Mouse (Mus musculus) thymus, postnatal 4 days (tissue): ENCODE data around the gene Smyd4.

Experiments used
- DNase-seq: peaks from one replicate; pipeline ENCODE4 v3.0.0; 2021

The Smyd4 gene

DNA sequence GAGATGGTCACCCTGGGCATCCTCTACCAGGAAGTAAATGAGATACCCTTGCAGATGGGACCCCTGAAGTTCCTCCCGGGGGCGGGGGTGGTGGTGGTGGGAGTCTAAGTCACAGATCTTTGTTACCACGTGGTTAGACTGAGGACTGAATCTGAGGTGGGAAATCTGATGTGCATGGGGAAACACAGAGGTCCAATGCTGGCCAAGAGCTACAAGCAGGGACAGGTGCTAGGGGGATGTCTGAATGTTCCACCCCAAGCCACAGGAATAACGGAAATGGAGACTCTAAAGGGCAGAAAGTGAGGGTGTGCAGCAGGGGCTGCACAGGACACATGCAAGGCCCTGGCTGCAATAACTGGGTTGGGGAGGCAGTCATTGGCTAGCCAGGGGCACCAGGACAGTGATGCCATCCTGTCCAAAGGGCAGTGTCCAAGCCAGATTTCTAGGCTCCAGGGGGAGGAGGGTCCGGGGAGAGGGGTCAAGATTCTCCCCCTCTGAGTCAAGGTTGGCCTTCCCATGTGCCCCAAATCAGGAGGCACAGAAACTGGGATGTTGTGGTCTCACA, 72.7 kb downstream of the Smyd4 start:
- DNase-seq = no peak

DNA sequence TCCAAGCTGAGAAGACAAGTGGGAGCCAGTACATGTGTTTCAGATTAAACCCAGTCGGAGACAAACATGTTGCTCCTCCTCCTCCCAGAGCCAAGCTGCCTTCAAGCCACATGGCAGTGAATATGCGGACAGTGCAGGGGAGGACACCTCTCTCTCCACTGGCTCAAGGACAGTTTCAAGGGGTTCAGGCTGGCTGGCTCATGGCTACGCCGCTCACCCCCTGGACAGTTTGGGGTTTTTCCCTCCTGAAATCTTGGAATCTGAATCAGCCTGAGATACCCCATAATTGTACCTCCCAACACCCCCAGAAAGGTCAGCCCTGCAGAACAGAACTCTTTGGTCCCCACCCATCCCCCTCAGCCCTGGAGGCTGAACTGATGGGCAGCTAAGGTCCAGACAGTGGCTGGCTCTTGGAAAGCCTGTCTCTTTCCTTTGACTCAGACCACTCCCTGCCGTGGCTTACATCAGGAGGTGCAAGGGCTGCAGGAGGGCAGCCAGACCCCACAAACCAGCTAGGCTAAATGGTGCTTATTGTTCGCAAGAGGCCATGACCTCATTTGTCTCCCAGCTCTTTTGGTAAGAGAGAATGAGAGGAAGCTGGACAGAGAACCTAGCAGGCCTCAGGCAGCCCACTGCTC, 73.3 kb downstream of the Smyd4 start:
- no peak for DNase-seq

DNA sequence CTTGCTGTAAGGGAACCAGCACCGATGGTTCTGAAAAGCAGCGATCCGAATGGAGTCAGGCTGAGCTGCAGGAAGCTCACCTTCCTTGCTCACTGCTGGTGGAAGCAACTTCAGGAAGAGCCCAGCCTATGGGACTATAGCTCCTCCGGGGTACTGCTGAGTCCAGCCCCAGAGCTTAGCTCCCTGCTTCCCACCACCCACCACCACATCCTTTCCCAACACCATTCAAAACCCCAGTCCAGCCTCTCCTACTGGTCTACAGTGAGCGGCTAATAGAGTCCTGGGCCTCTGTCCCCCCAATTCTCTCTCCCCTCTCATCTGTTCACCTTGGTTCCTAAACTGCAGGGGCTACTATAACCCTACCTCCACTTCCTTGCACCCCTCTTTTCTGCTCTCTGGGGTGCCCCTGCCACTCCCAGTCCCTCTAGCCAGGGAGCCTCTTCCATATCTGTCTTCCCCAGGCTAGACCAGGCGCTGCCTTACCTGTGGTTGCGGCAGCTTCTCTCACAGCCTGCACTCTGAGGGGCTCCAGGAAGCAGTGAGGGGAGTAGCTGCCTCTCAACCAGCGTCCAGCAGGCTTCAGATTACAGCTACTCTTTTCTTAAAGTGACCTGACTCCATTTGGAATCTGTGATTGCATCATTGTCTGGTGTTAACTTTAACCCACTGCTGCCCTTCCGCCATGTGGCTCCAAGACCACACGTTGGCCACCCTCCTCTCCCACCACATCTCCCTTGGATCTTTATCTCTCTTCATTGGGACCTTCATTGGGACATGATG, 74.0 kb downstream of the Smyd4 start, which contains the start of gene Serpinf1:
TSS of gene Serpinf1 (minus strand) at position 689 of the 780 bp plus-strand sequence.
- DNase-seq = no peak

DNA sequence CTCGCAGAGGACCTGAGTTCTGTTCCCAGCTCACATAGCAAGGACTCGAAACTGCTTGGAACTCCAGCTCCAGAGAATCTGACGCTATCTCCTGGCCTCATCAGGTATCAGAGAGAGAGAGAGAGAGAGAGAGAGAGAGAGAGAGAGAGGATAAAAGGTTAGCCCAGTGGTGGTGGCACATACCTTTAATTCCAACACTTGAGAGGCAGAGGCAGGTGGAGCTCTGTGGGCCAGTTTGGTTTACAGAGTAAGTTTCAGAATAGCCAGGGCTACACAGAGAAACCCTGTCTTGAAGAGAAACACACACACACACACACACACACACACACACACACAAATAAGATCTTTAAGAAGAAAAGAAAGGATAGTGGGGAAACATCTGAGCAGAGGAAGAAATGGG, 74.9 kb downstream of the Smyd4 start:
- DNase-seq = no peak

DNA sequence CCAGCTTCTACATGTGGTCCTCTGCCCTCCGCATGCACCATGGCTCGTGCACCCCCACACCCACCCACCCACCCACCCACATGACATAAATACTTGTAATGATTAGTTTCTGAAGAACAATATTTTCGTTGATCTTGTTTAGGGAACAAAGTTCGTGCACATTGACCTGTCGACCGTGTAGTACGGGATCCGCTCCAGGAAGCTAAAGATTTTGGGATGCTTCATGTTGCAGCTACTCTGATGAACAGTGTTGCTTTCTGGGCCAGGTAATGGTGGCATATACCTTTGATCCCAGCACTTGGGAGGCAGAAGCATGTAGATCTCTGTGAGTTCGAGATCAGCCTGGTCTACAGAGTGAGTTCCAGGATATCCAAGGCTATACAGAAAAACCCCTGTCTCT, 75.8 kb downstream of the Smyd4 start:
- DNase-seq = no peak

DNA sequence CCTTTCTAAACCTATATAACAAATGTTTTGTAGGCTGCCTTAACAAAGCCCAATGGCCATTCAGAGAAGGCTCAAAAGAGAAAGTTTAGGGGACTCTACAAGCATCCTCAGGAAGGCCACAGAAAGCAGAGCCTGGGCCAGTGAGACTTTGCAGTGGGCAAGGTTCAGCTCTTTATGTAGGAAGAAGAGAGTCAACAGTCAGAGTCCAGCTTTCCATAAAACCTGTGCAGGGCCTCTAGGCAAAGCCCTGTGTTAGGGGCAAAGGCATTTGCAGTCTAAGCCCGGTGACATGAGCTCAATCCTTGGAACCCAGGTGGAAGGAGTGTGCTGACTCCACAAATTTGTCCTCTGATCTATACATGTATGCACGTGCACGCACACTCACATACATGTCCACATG, 76.2 kb downstream of the Smyd4 start:
- no peak for DNase-seq

DNA sequence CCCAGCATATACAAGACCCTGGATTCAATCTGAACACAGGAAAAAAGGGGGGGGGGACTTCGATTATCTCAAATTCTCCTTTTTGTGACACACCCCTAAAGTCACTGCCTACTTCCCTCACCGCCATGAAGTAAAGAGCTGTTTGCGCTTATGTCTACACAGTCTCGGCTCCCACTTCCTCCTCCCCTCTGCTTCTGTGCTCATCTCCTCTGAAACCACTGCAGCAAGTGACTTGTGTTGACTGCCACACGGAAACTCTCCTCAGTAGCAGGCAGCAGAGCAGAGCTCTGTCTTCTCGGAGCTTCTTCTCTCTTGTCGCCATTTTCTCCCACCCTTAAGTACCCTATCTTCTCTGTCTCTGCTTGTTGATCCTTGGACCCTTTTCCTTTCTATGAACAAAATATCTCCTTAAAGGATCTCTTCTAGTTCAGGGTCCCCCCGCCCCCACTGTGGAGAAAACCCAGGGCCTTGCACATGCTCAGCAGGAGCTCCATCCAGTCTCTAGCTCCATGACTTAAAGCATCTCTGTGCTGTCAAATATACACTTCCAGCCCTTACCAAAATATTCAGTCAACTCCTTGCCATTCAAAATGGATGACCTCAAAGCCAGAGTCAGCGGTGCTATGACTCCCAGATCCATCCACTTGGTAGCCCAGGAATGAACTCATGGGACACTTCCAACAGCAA, 80.9 kb downstream of the Smyd4 start:
- peak; percentile 63 for DNase-seq

DNA sequence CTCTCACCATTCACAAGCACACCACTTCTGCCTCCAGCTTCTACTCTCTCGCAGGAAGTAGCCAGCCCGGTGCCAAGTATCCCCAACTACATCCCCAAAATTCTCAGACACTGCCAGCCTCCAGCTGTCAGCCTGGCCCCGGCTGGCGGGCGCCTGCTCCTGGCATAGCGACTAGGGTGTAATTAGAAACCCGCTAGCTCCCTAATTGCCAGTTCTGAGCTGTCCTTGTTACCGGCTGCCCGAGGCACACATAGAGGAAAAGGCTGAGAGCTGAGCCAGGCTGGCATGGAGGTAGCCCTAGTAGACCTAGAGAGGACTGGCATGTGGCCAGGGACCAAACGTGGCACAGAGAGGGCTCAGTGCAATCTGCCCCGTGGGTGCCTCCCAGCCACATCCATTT, 83.1 kb downstream of the Smyd4 start:
- no peak for DNase-seq

DNA sequence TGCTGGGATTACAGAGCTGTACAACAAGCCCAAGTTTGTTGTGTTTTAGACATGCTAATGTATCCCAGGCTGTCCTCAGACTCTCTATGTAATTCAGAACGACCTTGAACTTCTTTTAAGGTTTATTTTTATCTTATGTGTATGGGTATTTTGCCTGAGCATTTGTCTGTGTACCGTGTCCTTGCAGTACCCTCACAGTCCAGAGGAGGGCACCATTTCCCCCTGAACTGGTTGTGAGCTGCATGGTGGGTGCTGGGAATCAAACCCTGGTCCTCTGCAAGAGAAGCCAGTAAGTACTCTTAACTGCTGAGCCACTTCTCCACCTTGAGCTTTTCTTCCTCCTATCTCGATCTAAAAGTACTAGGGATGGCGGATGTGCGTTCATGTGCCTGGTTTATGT, 85.9 kb downstream of the Smyd4 start:
- no peak for DNase-seq

DNA sequence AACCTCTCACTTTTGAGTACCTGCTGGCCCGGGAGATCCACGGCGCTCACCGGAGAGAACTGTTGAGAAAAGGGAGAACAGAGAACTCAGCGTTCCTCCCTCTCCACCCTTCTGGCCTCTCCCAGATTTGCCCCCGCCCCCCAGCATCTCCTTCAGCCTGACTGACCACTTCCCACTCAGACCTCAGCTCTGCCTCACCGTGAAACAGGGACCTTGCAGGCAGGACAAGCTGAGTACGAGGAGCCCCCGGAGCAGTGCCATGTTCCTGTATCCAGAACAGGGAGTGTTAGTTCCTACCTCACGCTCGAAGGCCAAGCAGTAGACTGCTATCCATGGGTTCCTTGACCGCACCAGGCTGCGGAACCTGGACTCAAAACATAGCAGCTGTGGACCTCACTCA, 90.0 kb downstream of the Smyd4 start:
- no peak for DNase-seq

DNA sequence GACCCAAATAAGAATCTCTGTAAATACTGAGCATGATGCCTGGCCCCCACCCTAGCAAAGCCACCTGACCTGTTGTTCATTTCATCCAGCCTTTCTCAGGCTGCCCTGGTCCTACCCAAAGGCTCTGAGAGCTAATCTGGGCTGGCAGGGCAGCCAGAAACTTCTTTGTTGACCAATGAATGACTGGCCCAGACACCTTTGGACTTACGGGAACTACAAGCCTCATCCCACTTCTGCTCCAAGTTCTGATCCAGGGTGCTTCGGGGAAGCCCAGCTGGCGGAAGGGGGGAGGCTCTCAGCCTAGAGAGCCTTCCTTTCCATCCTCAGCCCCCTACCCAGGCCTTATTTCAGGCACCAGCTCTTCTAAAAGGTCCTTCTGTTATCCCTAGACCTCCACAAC, 90.6 kb downstream of the Smyd4 start:
- DNase-seq = no peak

DNA sequence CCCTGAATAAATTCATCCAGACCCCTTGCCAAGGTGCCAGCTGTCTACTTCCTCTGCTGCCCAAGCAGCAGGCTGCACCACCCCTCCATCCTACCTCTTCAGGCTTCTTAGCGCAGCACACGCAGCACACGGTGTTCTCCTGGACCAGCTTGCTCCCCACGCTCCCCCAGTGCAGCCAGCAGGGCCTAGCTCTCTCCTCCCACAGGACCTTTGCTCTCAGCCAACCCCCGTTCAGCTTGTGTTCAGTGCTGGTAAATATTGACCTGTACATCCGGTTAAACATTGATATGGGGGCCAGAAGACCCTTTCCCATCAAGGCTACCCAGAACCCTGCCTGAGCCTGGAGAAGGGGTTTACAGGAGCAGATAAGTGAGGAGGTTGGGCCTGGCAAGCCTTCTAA, 91.1 kb downstream of the Smyd4 start, which contains the start of gene Serpinf2:
TSS of gene Serpinf2 (minus strand) at position 229 of the 400 bp plus-strand sequence.
- DNase-seq = no peak

DNA sequence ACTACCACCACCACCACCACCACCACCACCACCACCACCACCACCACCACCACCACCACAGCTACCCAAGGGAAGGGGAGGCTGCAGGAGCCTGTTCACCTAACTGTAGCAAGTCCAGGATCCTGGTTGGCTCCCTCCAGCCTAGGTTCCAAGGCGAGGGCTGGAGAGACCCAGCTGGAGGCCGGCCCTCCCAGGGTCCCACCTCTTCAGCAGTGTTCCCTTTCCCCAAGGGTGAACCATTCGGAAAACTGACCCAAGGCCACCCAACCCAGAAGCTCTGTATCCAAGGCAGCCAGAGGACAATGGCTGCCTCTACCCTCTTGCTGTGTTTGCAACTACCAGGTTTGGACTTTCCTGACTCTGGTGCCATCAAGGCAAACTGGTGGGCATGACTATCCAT, 91.7 kb downstream of the Smyd4 start:
- DNase-seq = no peak

DNA sequence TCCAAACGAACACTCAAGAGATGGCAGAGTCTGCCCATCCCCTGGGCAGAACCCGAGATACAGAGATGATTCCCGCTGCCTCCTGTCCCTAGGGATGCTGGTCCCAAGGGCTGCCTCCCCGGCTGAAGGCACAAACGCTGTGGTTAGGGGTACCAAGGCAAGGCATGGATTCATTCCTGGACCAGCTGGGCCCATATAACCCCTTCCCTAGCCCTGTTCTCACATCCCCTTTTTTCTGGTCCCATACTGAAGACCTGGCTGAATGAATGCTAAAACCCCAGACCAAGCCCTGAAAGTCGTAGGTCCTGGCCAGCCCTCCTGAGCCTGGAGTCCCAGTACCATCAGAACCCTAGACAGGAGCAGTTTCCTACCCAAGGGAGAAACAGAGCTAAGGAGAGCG, 92.8 kb downstream of the Smyd4 start:
- DNase-seq = no peak

DNA sequence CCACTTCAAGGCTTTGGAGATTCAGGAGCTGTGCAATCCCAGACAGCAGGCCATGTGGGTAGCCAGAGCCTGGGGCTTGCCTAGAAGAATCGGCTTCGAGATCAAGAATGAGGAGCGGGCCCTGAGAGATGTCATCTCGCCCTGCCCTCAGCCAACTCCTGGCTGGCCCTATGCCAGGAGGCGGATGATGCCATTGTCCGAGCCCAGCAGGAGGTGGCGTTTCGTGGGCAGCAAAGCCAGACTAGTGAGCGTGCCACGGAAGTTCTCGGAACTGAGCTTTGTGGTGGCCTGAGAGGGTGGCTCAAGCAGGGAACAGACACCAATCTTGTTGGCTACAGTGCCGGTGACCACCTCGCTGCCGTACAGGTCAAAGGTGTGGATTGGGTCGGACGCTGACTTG, 93.4 kb downstream of the Smyd4 start:
- no peak for DNase-seq

DNA sequence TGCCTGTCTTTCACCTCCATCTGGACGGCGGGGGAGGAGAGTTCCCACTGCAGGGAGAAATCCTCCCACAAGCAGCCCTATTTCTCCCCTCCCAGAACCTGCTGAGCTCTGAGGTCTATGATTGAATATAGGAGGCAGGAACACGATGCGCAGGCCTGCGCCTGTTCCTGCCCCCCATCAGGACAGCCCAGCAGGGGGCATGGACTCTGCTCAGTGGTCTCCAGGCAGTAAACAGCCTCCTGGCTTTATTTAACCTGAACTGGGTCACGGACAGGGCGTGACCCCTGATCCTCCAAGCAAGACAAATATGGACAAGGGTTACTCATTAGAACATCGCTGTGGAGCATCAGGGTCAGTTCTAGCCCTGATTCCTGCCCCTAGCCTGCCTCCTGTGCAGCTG, 95.5 kb downstream of the Smyd4 start:
- DNase-seq = no peak

DNA sequence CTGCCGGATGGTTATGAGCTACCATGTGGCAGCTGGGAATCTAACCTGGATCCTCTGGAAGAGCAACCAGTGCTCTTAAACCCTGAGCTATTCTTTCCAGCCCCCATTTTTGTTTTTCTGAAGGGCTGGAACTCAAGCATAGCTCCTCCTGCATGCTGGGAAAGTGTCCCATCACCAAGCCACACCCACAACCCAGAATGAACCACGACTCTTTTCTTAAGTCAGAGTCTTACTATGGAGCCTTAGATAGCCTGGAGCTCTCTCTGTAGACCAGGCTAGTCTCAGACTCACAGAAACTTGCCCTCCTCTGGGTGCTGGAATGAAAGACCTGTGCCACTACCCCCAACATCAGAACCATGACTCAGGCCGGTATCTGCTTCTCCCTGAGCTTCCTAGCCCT, 100.3 kb downstream of the Smyd4 start:
- no peak for DNase-seq

DNA sequence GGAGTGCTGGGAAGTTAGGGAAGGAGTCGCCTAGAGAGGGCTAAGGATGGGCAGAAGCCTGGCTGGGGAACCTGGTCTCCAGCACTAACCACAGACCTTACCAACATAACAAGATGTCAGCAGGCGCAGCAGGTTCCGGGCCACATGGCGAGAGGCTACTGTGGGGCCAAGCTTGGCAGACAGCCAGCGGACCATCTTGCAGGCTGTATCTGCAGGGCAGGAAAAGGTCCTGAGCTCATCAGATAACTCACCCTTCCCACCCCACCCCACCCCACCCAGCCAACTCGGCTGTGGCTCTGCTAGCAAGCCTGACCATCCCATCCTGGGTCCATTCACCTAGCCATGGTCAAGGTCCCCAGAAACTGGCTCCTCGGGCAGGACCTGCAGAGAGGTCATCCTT, 101.5 kb downstream of the Smyd4 start:
- DNase-seq = no peak

DNA sequence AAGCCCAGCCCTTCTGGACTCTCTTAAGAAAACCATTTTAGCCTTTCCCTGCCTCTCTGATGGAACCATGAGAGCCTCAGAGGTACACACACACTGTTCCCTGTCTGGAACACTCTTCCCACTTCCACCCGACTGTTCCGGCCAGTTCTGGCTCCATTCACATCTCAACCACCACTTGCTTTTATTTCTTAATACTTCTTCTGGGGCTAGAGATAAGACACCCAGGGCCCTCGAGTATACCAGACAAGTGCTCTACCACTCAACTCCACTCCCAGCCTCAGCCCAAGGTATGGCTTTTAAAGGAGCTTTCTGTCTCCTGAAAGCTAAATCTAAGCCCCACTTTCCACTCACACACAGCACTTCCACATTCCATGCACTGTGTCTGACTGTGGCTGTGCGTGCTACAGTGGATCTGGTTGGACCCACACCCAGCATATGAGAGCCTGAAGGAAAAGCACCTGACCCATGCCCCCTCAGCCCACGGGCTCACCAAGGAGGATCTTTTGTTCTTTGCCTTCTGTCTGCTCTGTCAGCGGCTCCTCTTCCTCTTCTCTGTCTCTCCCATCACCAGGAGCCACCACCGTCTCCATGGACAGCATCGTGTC, 102.2 kb downstream of the Smyd4 start:
- no peak for DNase-seq

DNA sequence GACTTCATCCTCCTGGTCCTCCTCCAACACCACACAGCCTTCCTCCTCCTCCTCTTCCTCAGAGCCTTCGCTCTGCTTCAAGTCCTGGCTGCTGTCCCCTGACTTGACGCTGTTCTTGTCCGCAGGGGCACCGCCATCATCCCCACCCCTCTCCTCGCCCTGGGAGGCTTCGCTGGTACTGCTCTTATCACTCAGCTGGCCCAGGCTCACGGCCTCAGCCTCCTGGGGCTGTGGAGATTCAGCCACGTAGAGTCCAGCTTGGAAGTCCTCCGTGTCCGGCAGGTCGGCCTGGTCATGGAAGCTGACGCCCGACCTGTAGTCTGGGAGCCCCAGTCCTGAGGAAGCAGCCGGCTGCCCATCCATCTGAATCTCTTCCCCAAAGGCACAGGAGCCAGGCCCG, 102.7 kb downstream of the Smyd4 start:
- DNase-seq = no peak

DNA sequence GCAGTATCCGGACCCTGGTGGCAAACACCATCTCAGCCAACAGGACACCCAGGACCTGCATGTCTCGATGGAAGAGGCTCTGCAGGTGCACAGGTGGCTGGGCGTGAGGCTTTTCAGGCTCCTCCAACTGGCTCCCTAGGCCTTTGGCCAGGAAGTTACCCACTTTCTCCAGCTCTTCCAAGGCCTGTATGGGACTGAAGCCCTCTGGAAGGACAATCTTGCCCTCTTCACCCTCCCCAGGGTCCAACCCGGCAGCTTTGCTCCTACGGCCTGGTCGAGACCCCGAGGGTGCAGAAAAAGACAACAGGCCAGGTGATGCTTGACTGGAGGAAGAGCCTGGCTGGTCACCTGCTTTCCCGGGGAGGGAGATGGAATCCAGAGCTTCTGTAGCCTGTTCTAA, 103.8 kb downstream of the Smyd4 start:
- no peak for DNase-seq

DNA sequence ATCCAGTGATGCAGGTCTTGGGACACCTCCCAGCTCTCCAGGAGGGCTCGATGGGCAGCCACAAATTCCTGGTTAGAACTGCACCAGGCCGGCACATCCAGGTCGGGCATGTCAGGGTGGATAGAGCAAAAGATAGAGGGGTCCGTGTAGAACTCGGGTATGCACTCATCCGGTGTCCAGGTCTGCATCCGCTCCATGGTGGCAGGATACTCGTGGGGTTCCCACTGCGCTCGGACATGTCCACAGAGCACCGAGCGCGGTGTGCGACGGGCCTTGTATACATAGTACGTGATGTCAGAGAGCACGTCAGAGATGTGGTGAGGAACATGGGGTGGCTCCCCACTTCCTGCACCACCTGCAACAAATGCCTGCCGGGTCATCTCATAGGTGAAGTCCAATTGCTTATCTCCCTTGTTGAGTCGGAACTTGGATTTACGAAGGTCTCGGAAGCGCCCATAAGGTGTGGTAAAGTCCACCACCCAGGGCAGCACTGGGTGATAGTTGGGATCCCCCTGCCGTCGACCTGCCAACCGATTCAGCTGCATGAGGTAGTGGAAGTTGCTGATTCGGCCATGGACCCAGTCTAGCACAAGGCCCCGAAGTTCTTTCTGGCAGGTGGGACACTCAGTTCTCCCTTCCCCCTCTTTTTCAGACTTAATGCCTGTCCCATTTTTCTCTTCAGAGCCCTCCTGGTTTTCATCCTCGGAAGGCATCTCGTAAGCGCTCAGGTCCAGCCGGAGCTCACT, 104.8 kb downstream of the Smyd4 start:
- DNase-seq = no peak
